Mouse (Mus musculus): ENCODE data around the gene Ott. TPM values are rescaled to one million over a fixed set of nuclear protein-coding genes. Genes with fewer than 3 reads are reported as not detected.
"Not testable (repeated sequence)": the region's sequence is repeated elsewhere in the genome, so short reads cannot be mapped to it uniquely, and the experiment has no call there.

The Ott gene
- total RNA-seq (2018; cell fraction: chromatin; rRNA removed): not detected
- total RNA-seq (2018; cell fraction: cytosol; rRNA removed): not detected
- not detected for total RNA-seq (2018; cell fraction: nucleus; rRNA removed)
- not detected in 3 replicates for polyA plus RNA-seq (2018)

DNA sequence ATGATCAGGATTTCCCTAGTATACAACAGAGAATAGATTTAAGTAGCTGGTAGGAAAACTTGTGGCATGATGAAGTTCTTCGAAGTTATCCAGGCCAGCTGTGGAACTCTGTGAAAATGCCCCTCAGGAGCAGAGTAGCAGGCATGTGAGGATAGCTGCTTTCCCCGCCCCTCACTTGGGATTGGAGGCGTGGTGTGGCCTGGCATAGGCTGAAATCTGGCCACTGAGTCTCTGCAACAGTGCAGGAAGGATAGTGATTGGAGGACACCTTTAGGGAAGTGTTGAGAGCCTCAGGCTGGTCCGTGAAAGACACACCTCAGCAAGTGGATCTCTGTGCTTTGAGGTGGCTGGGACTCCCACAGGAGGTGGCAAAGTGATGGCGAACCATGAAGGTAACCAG lies at the start of gene Ott:
Gene Ott (plus strand): TSS at position 301 of the 400 bp plus-strand sequence.
- WGBS (ENCODE audit: missing documents): no CpG with 5 or more reads among the region's 5 CpGs
- not testable (repeated sequence) for H3K36me3 ChIP-seq (ENCODE audit: inconsistent target); H3K79me2 ChIP-seq (ENCODE audit: inconsistent target); H3K27ac ChIP-seq; H3K4me3 ChIP-seq (ENCODE audit: inconsistent target)

Other genes starting within 250 kb of the Ott start
- gene Luzp4, start 216.6 kb upstream of the Ott start, polyA plus RNA-seq (2018): not detected in 3 replicates
- not detected in 3 replicates for gene Gm15093, start 198.1 kb downstream of the Ott start, polyA plus RNA-seq (2018)